Mouse (Mus musculus) liver, embryonic 14.5 days (tissue): ENCODE results near the gene Pla2g12b. TPM values are rescaled to one million over a fixed set of nuclear protein-coding genes. Genes with fewer than 3 reads are reported as not detected.

Experiments
- ATAC-seq: fragments of 200-750 bp; cut with Nextera tagmentation; 2 replicates; pipeline ENCODE4 v1.8.0; 2017; ENCODE audit warnings: moderate number of reproducible peaks, mild to moderate bottlenecking, moderate library complexity; ENCODE audit not compliant: insufficient read depth
- DNase-seq, 3 experiments: peaks; one replicate each; pipeline ENCODE4 v3.0.0-alpha.2; 2012 to 2013; ENCODE audit warnings: low read depth in 3 of 3, low spot score in 3 of 3
- H3K27ac ChIP-seq: fragments of 300-500 bp; sonication (generic); 2 replicates; pipeline ENCODE4 v1.5.1; 2014; ENCODE audit warnings: moderate library complexity, mild to moderate bottlenecking, control low read depth, inconsistent platforms
- H3K27me3 ChIP-seq: fragments of 300-500 bp; sonication (generic); 2 replicates; pipeline ENCODE4 v1.6.1; 2014; ENCODE audit warnings: mild to moderate bottlenecking, low read length, moderate library complexity; ENCODE audit not compliant: control insufficient read depth, insufficient read depth
- H3K36me3 ChIP-seq: fragments of 300-500 bp; sonication (generic); replicated peaks from 2 replicates; pipeline ENCODE4 v1.6.1; 2014; ENCODE audit warnings: low read depth; ENCODE audit not compliant: control insufficient read depth, insufficient read depth
- H3K4me1 ChIP-seq, 2 experiments: fragments of 200-500 bp in 1 of 2; fragments of 300-500 bp in 1 of 2; sonication (generic) in 1 of 2; replicated peaks; 2 replicates each; pipeline ENCODE4 v1.6.1; 2012 to 2014; ENCODE audit warnings: antibody characterized with exemption in 1 of 2, inconsistent platforms in 1 of 2, low read length in 1 of 2; ENCODE audit not compliant: control insufficient read depth in 2 of 2, insufficient read depth in 2 of 2
- H3K4me2 ChIP-seq: fragments of 300-500 bp; sonication (generic); 2 replicates; pipeline ENCODE4 v1.6.1; 2014; ENCODE audit warnings: low read depth, mild to moderate bottlenecking, control low read depth, moderate library complexity
- H3K4me3 ChIP-seq, 2 experiments: fragments of 200-500 bp in 1 of 2; fragments of 300-500 bp in 1 of 2; sonication (generic) in 1 of 2; 2 replicates each; pipeline ENCODE4 v1.5.1; 2012 to 2014; ENCODE audit warnings: low read depth in 2 of 2, low read length in 2 of 2, mild to moderate bottlenecking in 2 of 2, control low read depth in 1 of 2, inconsistent platforms in 1 of 2, moderate library complexity in 1 of 2; ENCODE audit not compliant: insufficient read depth in 1 of 2
- H3K9ac ChIP-seq: fragments of 300-500 bp; sonication (generic); replicated peaks from 2 replicates; pipeline ENCODE4 v1.6.1; 2014; ENCODE audit warnings: mild to moderate bottlenecking, control low read depth, moderate library complexity
- H3K9me3 ChIP-seq: fragments of 300-500 bp; sonication (generic); 2 replicates; pipeline ENCODE4 v1.6.1; 2016; ENCODE audit warnings: low read length, mixed read lengths; ENCODE audit not compliant: control insufficient read depth
- CTCF ChIP-seq: IDR thresholded peaks from 2 replicates; pipeline ENCODE4 v1.5.1; 2016; ENCODE audit warnings: antibody characterized with exemption, low read depth, control low read depth
- EP300 ChIP-seq: IDR thresholded peaks from 2 replicates; pipeline ENCODE4 v1.6.1; 2016; ENCODE audit warnings: antibody characterized with exemption, low read depth
- WGBS: fragments of 180-500 bp; shearing (Covaris S2); extraction: QIAGEN DNeasy Blood & Tissue Kit; methylation state at CpG from one replicate; pipeline ENCODE4 v1.1.7; 2014; ENCODE audit not compliant: insufficient replicate concordance; 5-methylcytosine and 5-hydroxymethylcytosine counted together
- polyA plus RNA-seq, 2 experiments: library from polyadenylated mRNA; depleted of rRNA in 1 of 2; stranded (reverse) in 1 of 2; unstranded in 1 of 2; fragments of >200 nt; fragmentation: Nextera tagmentation in 1 of 2; extraction: Ambion mirVana in 1 of 2; gene quantifications; 2 replicates each; pipeline versions ENCODE4 v1.2.1 to v1.2.3; 2012 to 2014

Gene Pla2g12b
- polyA plus RNA-seq, 2 experiments = 21.6 to 43.9 TPM

GRCm38 (mm10) chr10:59470451-59470850 is 67.0 kb downstream of the Pla2g12b start:
- no peak overlapping the region for H3K27ac ChIP-seq
- no peak overlapping the region for H3K4me2 ChIP-seq
- H3K27me3 ChIP-seq = no peaks in the 10 kb centered on the region
- no peak for DNase-seq
- ATAC-seq = no peak
- H3K4me3 ChIP-seq = no peak overlapping the region
- 71% methylated on average over 5 of the region's 5 CpGs for WGBS
- H3K9me3 ChIP-seq = no peaks in the 10 kb centered on the region
- no peaks in the 10 kb centered on the region for H3K4me1 ChIP-seq
- TF ChIP-seq CTCF = no peak
- no peak for TF ChIP-seq EP300
- H3K36me3 ChIP-seq = no peaks in the 10 kb centered on the region
- no peak overlapping the region for H3K9ac ChIP-seq

Other genes with a start within 250 kb of the Pla2g12b start
- gene Sept10, start 181.8 kb upstream of the Pla2g12b start, polyA plus RNA-seq (2012; rRNA removed) = 5.2 and 8.1 TPM in 2 replicates
- gene Sept10, start 181.8 kb upstream of the Pla2g12b start, polyA plus RNA-seq (2014; fragmentation: Nextera tagmentation; extraction: Ambion mirVana) = 10.2 and 10.9 TPM in 2 replicates
- gene Sowahc, start 181.7 kb upstream of the Pla2g12b start, polyA plus RNA-seq (2012; rRNA removed) = 0.73 and 0.95 TPM in 2 replicates
- 1.1 and 1.4 TPM in 2 replicates for gene Sowahc, start 181.7 kb upstream of the Pla2g12b start, polyA plus RNA-seq (2014; fragmentation: Nextera tagmentation; extraction: Ambion mirVana)
- 3.9 and 5.1 TPM in 2 replicates for gene P4ha1, start 80.4 kb upstream of the Pla2g12b start, polyA plus RNA-seq (2012; rRNA removed)
- 9.3 and 9.6 TPM in 2 replicates for gene P4ha1, start 80.4 kb upstream of the Pla2g12b start, polyA plus RNA-seq (2014; fragmentation: Nextera tagmentation; extraction: Ambion mirVana)
- gene Gm10273, start 8.0 kb upstream of the Pla2g12b start, polyA plus RNA-seq (2012; rRNA removed) = 3.5 and 4.8 TPM in 2 replicates
- gene Gm10273, start 8.0 kb upstream of the Pla2g12b start, polyA plus RNA-seq (2014; fragmentation: Nextera tagmentation; extraction: Ambion mirVana) = 8.0 and 15.6 TPM in 2 replicates
- gene Oit3, start 38.1 kb downstream of the Pla2g12b start, polyA plus RNA-seq (2012; rRNA removed) = 14.9 and 16.0 TPM in 2 replicates
- gene Oit3, start 38.1 kb downstream of the Pla2g12b start, polyA plus RNA-seq (2014; fragmentation: Nextera tagmentation; extraction: Ambion mirVana) = 17.5 and 17.6 TPM in 2 replicates
- gene Gm10322, start 212.4 kb downstream of the Pla2g12b start, polyA plus RNA-seq (2012; rRNA removed) = not detected in 2 replicates
- gene Gm10322, start 212.4 kb downstream of the Pla2g12b start, polyA plus RNA-seq (2014; fragmentation: Nextera tagmentation; extraction: Ambion mirVana) = not detected in 2 replicates
- gene Mcu, start 213.0 kb downstream of the Pla2g12b start, polyA plus RNA-seq (2012; rRNA removed) = 2.7 and 3.5 TPM in 2 replicates
- gene Mcu, start 213.0 kb downstream of the Pla2g12b start, polyA plus RNA-seq (2014; fragmentation: Nextera tagmentation; extraction: Ambion mirVana) = 7.9 and 9.6 TPM in 2 replicates